Mouse (Mus musculus) liver (tissue): ENCODE measurements around the gene Trim24.
"Not testable (repeated sequence)": the region's sequence is repeated elsewhere in the genome, so short reads cannot be mapped to it uniquely, and the experiment has no call there.

ENCODE experiments used
- DNase-seq: peaks from one replicate; pipeline ENCODE4 v3.0.0-alpha.2; 2020; ENCODE audit warnings: mixed read lengths

Gene Trim24

DNA sequence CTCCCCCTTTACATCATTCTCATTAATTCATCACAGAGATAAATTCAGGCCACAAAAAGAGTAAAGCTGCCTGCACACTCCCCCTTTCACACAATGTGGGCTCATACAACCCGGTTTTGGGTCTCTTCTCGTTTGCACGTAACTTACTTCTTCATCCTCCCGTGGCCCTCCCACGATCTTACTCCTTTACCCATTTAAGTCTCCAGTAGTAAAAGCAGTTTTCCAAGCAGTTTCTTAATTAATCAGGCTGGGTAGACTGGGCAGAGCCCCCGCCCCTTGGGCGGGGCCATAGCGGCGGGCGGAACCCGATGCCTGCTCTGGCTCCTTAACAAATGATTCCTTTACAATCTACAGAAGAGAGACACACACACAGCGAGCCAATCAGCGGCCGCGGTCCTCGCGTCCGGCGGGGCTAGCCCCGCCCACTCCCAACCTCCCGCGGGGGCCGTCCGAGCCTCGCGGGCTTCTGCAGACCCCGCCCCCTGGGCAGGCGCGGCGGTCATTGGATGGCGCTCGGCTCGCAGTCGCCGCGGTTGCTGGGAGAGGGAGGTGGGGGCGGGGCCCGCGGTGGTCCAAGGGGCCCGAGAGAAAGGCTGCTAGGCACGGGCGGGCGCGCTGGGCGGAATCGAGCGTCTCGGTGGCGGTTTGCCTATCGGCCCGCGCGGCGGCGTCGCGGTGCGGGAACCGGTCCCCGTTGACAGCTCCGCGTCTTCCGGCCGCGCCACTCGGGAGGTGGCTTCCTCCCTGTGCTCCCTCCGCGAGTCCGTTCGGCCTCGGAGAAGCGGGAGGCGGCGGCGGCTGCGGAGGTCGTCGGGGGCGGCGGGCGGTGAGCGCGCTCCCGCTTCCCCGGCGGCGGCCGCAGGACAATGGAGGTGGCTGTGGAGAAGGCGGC is at the start of gene Trim24:
Gene Trim24 (plus strand): TSS at position 567 of the 892 bp plus-strand sequence.
- peak; percentile 99 for DNase-seq

- no peak for DNase-seq
Measured at GRCm38 (mm10) chr6:37821531-37822051, 49.0 kb upstream of the Trim24 start.

DNA sequence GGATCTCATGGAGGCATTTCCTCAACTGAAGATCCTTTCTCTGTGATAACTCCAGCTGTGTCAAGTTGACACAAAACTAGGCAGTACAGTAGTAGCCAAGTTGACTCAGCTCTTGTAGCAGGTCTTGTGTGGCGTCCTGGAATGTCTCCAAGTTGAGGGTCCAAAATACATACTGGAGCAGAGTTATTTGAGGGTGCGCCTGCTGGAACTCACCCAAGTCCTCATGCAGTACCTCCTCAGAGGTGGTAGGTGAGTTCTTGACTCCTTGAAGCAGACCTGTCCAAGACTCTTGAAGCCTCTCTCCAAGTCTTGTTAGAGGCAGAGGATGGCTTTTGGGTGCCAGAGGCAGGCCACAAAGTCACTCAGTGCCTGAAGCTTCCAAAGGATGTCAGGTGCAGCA is 48.2 kb upstream of the Trim24 start:
- DNase-seq, result no peak

GRCm38 (mm10) chr6:37823731-37824130 is 46.9 kb upstream of the Trim24 start:
- DNase-seq, result no peak

- not testable (repeated sequence) for DNase-seq
Measured at GRCm38 (mm10) chr6:37825331-37826115, 45.1 kb upstream of the Trim24 start.

- DNase-seq, result no peak
Measured at GRCm38 (mm10) chr6:37828955-37829354, 41.7 kb upstream of the Trim24 start.

DNA sequence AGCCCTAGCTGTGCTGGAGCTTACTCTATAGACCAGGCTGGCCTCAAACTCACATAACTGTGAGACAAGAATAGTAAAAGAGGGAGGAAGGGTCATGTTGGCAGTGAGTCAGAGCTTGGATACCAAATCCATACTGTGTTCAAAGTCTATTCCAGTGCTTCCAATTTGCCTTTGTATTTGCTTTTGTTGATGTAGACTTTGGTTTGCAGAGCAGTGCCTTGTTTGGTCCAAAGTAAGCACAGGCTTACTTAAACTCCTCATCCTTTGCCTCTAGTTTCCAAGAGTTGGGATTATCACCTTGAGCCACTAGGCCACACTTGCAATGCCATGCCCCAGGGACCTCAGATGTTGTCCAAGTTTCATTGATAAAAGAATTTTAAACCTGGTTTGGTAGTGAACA is 41.0 kb upstream of the Trim24 start:
- no peak for DNase-seq

GRCm38 (mm10) chr6:37833691-37834090 is 36.9 kb upstream of the Trim24 start:
- DNase-seq, result no peak

DNA sequence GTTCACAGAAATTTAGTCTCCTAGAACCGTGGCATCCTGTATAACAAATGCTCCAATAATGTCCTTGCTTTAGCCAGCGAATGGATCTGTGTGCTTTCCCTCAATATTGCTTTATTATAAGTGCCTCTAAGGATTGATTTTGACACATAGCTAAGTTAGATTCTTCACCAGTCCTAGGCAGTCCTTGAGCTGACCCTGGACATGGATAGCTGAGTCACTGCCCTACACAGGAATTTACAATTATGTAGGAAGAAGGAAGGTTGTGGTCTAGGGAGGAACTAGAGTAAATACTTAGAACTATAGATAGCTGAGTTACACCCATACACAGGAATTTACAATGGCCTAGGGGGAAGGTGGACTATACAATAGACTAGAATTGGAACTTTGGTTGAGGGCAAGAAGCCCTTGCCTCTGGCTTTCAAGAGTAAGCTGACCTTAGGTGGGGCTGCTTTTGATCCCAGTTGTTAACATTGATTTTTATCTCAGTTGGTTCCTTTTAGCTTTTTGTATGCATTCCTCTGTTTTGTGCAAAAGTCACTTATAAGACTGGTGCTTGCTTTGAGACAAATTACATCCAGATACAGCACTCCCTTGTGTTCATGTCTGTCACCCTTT is 33.6 kb upstream of the Trim24 start:
- not testable (repeated sequence) for DNase-seq

- no peak for DNase-seq
Measured at GRCm38 (mm10) chr6:37842779-37843605, 27.6 kb upstream of the Trim24 start.

GRCm38 (mm10) chr6:37843647-37844273 is 26.9 kb upstream of the Trim24 start:
- DNase-seq, result no peak

- not testable (repeated sequence) for DNase-seq
Measured at GRCm38 (mm10) chr6:37844947-37845346, 25.7 kb upstream of the Trim24 start.

- DNase-seq, result not testable (repeated sequence)
Measured at GRCm38 (mm10) chr6:37847531-37847930, 23.1 kb upstream of the Trim24 start.

GRCm38 (mm10) chr6:37851352-37851751 is 19.3 kb upstream of the Trim24 start:
- DNase-seq, result peak; percentile 43

GRCm38 (mm10) chr6:37853289-37853688 is 17.3 kb upstream of the Trim24 start:
- no peak for DNase-seq

GRCm38 (mm10) chr6:37855384-37855783 is 15.2 kb upstream of the Trim24 start:
- peak; percentile 38 for DNase-seq

DNA sequence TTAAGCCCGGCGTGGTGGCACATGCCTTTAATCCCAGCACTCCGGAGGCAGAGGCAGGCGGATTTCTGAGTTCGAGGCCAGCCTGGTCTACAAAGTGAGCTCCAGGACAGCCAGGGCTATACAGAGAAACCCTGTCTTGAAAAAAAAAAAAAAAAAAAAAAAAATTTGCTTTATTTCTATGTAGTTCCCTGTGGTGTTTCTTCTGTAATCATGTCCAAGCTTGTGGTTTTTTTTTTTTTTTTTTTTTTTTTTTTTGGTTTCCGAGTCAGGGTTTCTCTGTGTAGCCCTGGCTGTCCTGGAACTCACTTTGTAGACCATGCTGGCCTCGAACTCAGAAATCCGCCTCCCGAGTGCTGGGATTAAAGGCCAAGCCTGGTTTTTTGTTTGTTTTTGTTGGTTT is 14.3 kb upstream of the Trim24 start:
- not testable (repeated sequence) for DNase-seq

DNA sequence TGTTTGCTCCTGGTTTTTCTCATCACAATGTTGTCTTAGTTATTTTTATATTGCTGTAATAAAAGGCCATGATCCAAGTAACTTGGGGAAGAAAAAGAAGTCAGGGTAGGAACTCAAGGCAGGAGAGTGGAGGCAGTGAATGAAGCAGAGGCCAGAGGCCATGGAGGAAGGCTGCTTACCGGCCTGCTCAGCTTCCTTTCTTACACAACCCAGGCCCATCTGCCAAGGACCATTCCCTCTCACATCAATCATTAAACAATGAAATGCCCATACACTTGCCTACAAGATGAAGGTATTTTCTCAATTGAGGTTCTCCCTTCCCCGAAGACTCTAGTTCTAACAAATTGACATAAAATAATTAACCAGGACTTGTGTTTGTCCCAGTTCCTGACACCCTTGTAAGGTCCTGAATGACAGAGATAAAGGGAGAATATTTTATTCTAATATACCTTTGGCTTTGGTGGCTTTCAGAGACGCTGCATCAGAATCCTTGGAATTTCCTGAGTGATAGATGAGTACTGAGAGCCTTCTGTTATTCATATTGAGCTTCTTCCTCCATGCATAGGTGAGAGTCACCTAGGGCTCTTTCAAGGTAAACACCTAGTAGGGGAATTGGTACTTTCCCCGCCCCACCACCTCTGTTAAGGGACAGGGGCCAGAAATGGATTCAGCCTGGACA is 13.3 kb upstream of the Trim24 start:
- DNase-seq, result no peak

GRCm38 (mm10) chr6:37858126-37858525 is 12.5 kb upstream of the Trim24 start:
- no peak for DNase-seq

GRCm38 (mm10) chr6:37862893-37863292 is 7.7 kb upstream of the Trim24 start:
- DNase-seq, result peak; percentile 56
